Mouse (Mus musculus) heart, postnatal 0 days (tissue): Measurements from ENCODE around the gene Pam. TPM values are rescaled to one million over a fixed set of nuclear protein-coding genes. Genes with fewer than 3 reads are reported as not detected.

Source experiments
- ATAC-seq: fragments of 200-750 bp; cut with Nextera tagmentation; 2 replicates; pipeline ENCODE4 v1.8.0; 2017; ENCODE audit warnings: low read depth, moderate number of reproducible peaks, moderate library complexity; ENCODE audit not compliant: insufficient read depth
- DNase-seq: peaks from one replicate; pipeline ENCODE4 v3.0.0-alpha.2; 2016; ENCODE audit warnings: low spot score
- H3K27ac ChIP-seq: fragments of 300-500 bp; sonication (generic); 2 replicates; pipeline ENCODE4 v1.5.1; 2014; ENCODE audit warnings: low read depth, mild to moderate bottlenecking
- H3K27me3 ChIP-seq: fragments of 300-500 bp; sonication (generic); 2 replicates; pipeline ENCODE4 v1.6.1; 2014; ENCODE audit warnings: low read length, mixed read lengths; ENCODE audit not compliant: control insufficient read depth, insufficient read depth
- H3K36me3 ChIP-seq: fragments of 300-500 bp; sonication (generic); replicated peaks from 2 replicates; pipeline ENCODE4 v1.6.1; 2014; ENCODE audit warnings: low read length, mixed read lengths; ENCODE audit not compliant: control insufficient read depth, insufficient read depth
- H3K4me1 ChIP-seq: fragments of 300-500 bp; sonication (generic); 2 replicates; pipeline ENCODE4 v1.6.1; 2014; ENCODE audit warnings: antibody characterized with exemption; ENCODE audit not compliant: control insufficient read depth, insufficient read depth
- H3K4me2 ChIP-seq: fragments of 300-500 bp; sonication (generic); 2 replicates; pipeline ENCODE4 v1.6.1; 2014; ENCODE audit warnings: low read depth, mild to moderate bottlenecking, low read length, moderate library complexity
- H3K4me3 ChIP-seq: fragments of 300-500 bp; sonication (generic); 2 replicates; pipeline ENCODE4 v1.5.1; 2014; ENCODE audit warnings: low read depth, low read length
- H3K9ac ChIP-seq: fragments of 300-500 bp; sonication (generic); replicated peaks from 2 replicates; pipeline ENCODE4 v1.6.1; 2014; ENCODE audit warnings: low read depth, low read length, mixed read lengths
- H3K9me3 ChIP-seq: fragments of 300-500 bp; sonication (generic); replicated peaks from 2 replicates; pipeline ENCODE4 v1.6.1; 2016; ENCODE audit warnings: low read length; ENCODE audit not compliant: control insufficient read depth
- CTCF ChIP-seq: IDR thresholded peaks from 2 replicates; pipeline ENCODE4 v1.5.1; 2016; ENCODE audit warnings: antibody characterized with exemption, control low read depth, low read depth
- EP300 ChIP-seq: IDR thresholded peaks from 2 replicates; pipeline ENCODE4 v1.6.1; 2016; ENCODE audit warnings: antibody characterized with exemption, low read depth
- WGBS: fragments of 180-500 bp; shearing (Covaris S2); extraction: QIAGEN DNeasy Blood & Tissue Kit; methylation state at CpG from one replicate; pipeline ENCODE4 v1.1.7; 2014; 5-methylcytosine and 5-hydroxymethylcytosine counted together
- polyA plus RNA-seq: library from polyadenylated mRNA; unstranded; fragments of >200 nt; fragmentation: Nextera tagmentation; extraction: Ambion mirVana; gene quantifications from 2 replicates; pipeline ENCODE4 v1.2.1, GENCODE M21; 2015
- total RNA-seq: library from RNA; depleted of rRNA; stranded (reverse); fragments of >200 nt; gene quantifications from 2 replicates; pipeline ENCODE4 v1.2.3, GENCODE M21; 2014; ENCODE audit warnings: low replicate concordance

Pam gene
- total and polyA plus RNA-seq, 2 experiments from 2014 or later: 804 to 1,082 TPM

- Histone ChIP-seq H3K4me3 (peak overlapping the region; percentile 11; the same call in 1 of the 2 replicates), H3K9me3 (no peaks in the 10 kb centered on the region), H3K27me3 (no peaks in the 10 kb centered on the region), H3K9ac (no peak overlapping the region), H3K4me2 (peak overlapping the region; percentile 62), H3K36me3 (peaks cover 10% of the 10 kb centered on the region), H3K4me1 (peaks cover 6% of the 10 kb centered on the region; the same call in 1 of the 2 replicates), H3K27ac (peak overlapping the region; percentile 85)
- DNase-seq (no peak), ATAC-seq (peak; percentile 16; the same call in 1 of the 2 replicates)
- TF ChIP-seq CTCF (no peak), EP300 (no peak)
Measured at GRCm38 (mm10) chr1:97759841-97760240, 335.6 kb downstream of the Pam start.

- H3K9ac ChIP-seq: no peak overlapping the region
- no peaks in the 10 kb centered on the region for H3K9me3 ChIP-seq
- WGBS: 56% methylated on average over 4 of the region's 4 CpGs
- no peak overlapping the region for H3K4me3 ChIP-seq
- H3K27me3 ChIP-seq: no peaks in the 10 kb centered on the region
- H3K4me1 ChIP-seq: no peaks in the 10 kb centered on the region
- no peak for TF ChIP-seq CTCF
- TF ChIP-seq EP300: no peak
- DNase-seq (no peak), ATAC-seq (no peak)
- no peak overlapping the region for H3K4me2 ChIP-seq
- H3K27ac ChIP-seq: no peak overlapping the region
- peaks cover 48% of the 10 kb centered on the region for H3K36me3 ChIP-seq
Measured at GRCm38 (mm10) chr1:97754392-97754791, 341.1 kb downstream of the Pam start.

- ATAC-seq: no peak
- Histone ChIP-seq H3K4me2 (no peak overlapping the region), H3K9me3 (no peaks in the 10 kb centered on the region), H3K4me1 (no peaks in the 10 kb centered on the region), H3K27ac (no peak overlapping the region), H3K9ac (no peak overlapping the region), H3K4me3 (no peak overlapping the region), H3K36me3 (peaks cover 56% of the 10 kb centered on the region), H3K27me3 (no peaks in the 10 kb centered on the region)
- TF ChIP-seq CTCF: no peak
- no peak for TF ChIP-seq EP300
- no peak for DNase-seq
Measured at GRCm38 (mm10) chr1:97753216-97753615, 342.2 kb downstream of the Pam start.

GRCm38 (mm10) chr1:97748163-97748562, 347.3 kb downstream of the Pam start:
- no peak for DNase-seq
- H3K9ac ChIP-seq: no peak overlapping the region
- H3K4me1 ChIP-seq: no peaks in the 10 kb centered on the region
- no peak overlapping the region for H3K27ac ChIP-seq
- TF ChIP-seq CTCF: no peak
- no peak for TF ChIP-seq EP300
- no peaks in the 10 kb centered on the region for H3K9me3 ChIP-seq
- no peak overlapping the region for H3K4me3 ChIP-seq
- H3K4me2 ChIP-seq: no peak overlapping the region
- WGBS: 86% methylated on average over 3 of the region's 3 CpGs
- no peaks in the 10 kb centered on the region for H3K27me3 ChIP-seq
- ATAC-seq: no peak
- H3K36me3 ChIP-seq: peaks cover 74% of the 10 kb centered on the region

- ATAC-seq (no peak), DNase-seq (no peak)
- no peaks in the 10 kb centered on the region for H3K4me1 ChIP-seq
- 95% methylated on average over 7 of the region's 7 CpGs for WGBS
- no peak overlapping the region for H3K4me3 ChIP-seq
- H3K9me3 ChIP-seq: no peaks in the 10 kb centered on the region
- H3K27ac ChIP-seq: no peak overlapping the region
- H3K9ac ChIP-seq: no peak overlapping the region
- TF ChIP-seq CTCF (no peak), EP300 (no peak)
- H3K4me2 ChIP-seq: no peak overlapping the region
- no peaks in the 10 kb centered on the region for H3K27me3 ChIP-seq
- H3K36me3 ChIP-seq: peaks cover 71% of the 10 kb centered on the region
Measured at GRCm38 (mm10) chr1:97746261-97746660, 349.2 kb downstream of the Pam start.

GRCm38 (mm10) chr1:97745712-97746111, 349.7 kb downstream of the Pam start:
- WGBS: 31% methylated on average over 4 of the region's 4 CpGs
- no peak for ATAC-seq
- no peaks in the 10 kb centered on the region for H3K27me3 ChIP-seq
- H3K4me3 ChIP-seq: no peak overlapping the region
- TF ChIP-seq EP300 (no peak), CTCF (no peak)
- H3K9me3 ChIP-seq: no peaks in the 10 kb centered on the region
- DNase-seq: no peak
- H3K36me3 ChIP-seq: peaks cover 72% of the 10 kb centered on the region
- no peak overlapping the region for H3K4me2 ChIP-seq
- H3K27ac ChIP-seq: no peak overlapping the region
- H3K4me1 ChIP-seq: no peaks in the 10 kb centered on the region
- no peak overlapping the region for H3K9ac ChIP-seq
